Mouse (Mus musculus) C2C12 (cell line): Measurements from ENCODE around the gene Klhdc7b. TPM values are rescaled to one million over a fixed set of nuclear protein-coding genes. Genes with fewer than 3 reads are reported as not detected.

Experiments used
- H3K27me3 ChIP-seq: one replicate; pipeline ENCODE4 v1.6.1; 2011; ENCODE audit not compliant: control insufficient read depth, insufficient read depth, insufficient read length
- H3K36me3 ChIP-seq: one replicate; pipeline ENCODE4 v1.6.1; 2011; ENCODE audit not compliant: control insufficient read depth, insufficient read depth
- H3K4me3 ChIP-seq: one replicate; pipeline ENCODE4 v1.5.1; 2011; ENCODE audit warnings: mild to moderate bottlenecking, control low read depth; ENCODE audit not compliant: poor library complexity, insufficient read depth, severe bottlenecking
- H3K79me2 ChIP-seq: one replicate; pipeline ENCODE4 v1.6.1; 2011; ENCODE audit not compliant: control insufficient read depth, insufficient read depth
- H3K79me3 ChIP-seq: one replicate; pipeline ENCODE4 v1.6.1; 2011; ENCODE audit warnings: low read depth, control low read depth
- H3ac ChIP-seq: one replicate; pipeline ENCODE3; 2011; ENCODE audit warnings: low read depth; ENCODE audit not compliant: control insufficient read depth, insufficient read length
- CEBPB ChIP-seq: IDR thresholded peaks from one replicate; pipeline ENCODE4 v1.6.1; 2011; ENCODE audit warnings: low read depth, mild to moderate bottlenecking, control low read depth, moderate library complexity
- CTCF ChIP-seq: IDR thresholded peaks from one replicate; pipeline ENCODE4 v1.5.1; 2011; ENCODE audit not compliant: control insufficient read depth, insufficient read depth, insufficient read length
- FOSL1 ChIP-seq: IDR thresholded peaks from one replicate; pipeline ENCODE4 v1.8.0; 2011; ENCODE audit warnings: mild to moderate bottlenecking, low read length; ENCODE audit not compliant: poor library complexity, insufficient read depth, severe bottlenecking
- MAX ChIP-seq: IDR thresholded peaks from one replicate; pipeline ENCODE4 v1.6.1; 2011; ENCODE audit warnings: mild to moderate bottlenecking, control low read depth
- MYOD1 ChIP-seq: IDR thresholded peaks from one replicate; pipeline ENCODE4 v1.6.1; 2011; ENCODE audit warnings: low read depth; ENCODE audit not compliant: control insufficient read depth, insufficient read length
- MYOG ChIP-seq: IDR thresholded peaks from one replicate; pipeline ENCODE4 v1.6.1; 2011; ENCODE audit not compliant: control insufficient read depth, insufficient read length; ENCODE audit errors: extremely low read depth
- USF1 ChIP-seq: IDR thresholded peaks from one replicate; pipeline ENCODE4 v1.6.1; 2011; ENCODE audit warnings: low read depth, mild to moderate bottlenecking, control low read depth, moderate library complexity
- polyA plus RNA-seq: library from polyadenylated mRNA; unstranded; fragments of >200 nt; fragmentation: generic; extraction: Trizol; gene quantifications from one replicate; pipeline ENCODE4 v1.2.1, GENCODE M21; 2012; ENCODE audit warnings: missing spikeins

Klhdc7b gene
- polyA plus RNA-seq, 1 experiment: not detected

DNA sequence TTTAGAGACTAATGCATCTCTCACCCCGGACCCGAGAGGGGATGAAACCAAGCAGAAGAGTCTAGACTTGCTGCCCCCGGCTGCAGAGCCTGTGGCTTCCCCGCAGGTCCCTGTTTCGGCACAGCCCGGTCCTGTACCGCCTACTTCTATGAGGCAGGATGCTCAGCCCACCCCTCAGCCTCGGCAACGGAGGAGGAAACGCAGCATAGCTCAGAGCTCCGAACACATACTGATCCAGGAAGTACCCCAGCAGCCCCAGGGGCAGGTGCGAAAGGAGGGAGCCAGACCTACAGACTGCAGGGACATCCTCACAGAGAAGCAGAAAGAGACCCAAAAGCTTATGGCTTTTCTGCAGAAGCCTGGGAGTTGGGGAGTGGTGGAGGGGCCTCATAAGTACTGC is 2.4 kb downstream of the Klhdc7b start:
- Histone ChIP-seq H3K27me3 (peaks cover 94% of the 10 kb centered on the region), H3K36me3 (no peaks in the 10 kb centered on the region), H3K79me2 (no peaks in the 10 kb centered on the region), H3ac (no peak overlapping the region), H3K79me3 (no peaks in the 10 kb centered on the region), H3K4me3 (no peak overlapping the region)
- no peak for TF ChIP-seq MYOG
- TF ChIP-seq USF1: no peak
- TF ChIP-seq CEBPB: no peak
- no peak for TF ChIP-seq MAX
- no peak for TF ChIP-seq FOSL1
- TF ChIP-seq CTCF: no peak

DNA sequence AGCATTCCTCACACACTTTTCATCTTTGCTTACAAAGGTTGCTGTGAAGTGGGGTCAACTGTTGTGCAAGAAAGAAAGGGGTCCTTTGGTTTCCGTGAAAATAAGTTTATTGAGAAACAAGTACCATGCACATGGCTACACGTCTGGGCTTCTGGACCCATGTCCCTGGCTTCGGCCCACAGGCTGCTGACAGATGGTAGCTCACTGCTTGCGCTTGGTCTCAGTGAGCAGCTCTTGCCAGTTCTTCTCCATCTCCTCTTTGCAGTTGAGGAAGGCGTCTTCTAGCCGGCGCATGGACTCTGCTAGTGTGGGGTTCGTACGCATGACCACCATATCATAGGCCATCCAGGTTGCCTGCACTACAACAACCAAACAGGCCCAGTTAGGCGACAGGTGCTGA is 5.4 kb downstream of the Klhdc7b start:
- no peak overlapping the region for H3K4me3 ChIP-seq
- peaks cover 75% of the 10 kb centered on the region for H3K27me3 ChIP-seq
- H3K79me3 ChIP-seq: no peaks in the 10 kb centered on the region
- TF ChIP-seq CTCF (no peak), MYOD1 (no peak), MYOG (no peak), USF1 (no peak), FOSL1 (no peak), CEBPB (no peak), MAX (no peak)
- H3K79me2 ChIP-seq: no peaks in the 10 kb centered on the region
- H3ac ChIP-seq: no peak overlapping the region
- H3K36me3 ChIP-seq: no peaks in the 10 kb centered on the region

DNA sequence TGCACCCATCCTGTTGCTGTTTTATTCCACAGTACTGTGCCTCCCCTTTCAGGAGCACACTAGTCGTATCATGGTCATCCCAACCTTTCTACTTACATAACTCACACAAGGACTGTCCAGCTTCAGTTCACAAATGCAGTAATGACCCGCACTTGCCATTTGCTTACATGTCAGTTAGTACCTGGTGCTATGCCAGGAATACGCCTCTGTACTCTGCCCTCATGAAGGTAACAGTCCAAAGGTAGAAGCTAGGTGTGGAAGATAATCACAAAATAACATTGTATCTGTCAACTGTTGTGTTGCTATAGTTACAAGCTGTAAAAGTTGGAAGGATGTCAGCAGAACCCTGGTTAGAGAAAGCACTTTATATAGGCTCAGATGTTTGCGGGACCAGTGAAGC is 12.2 kb downstream of the Klhdc7b start:
- no peaks in the 10 kb centered on the region for H3K36me3 ChIP-seq
- no peaks in the 10 kb centered on the region for H3K79me2 ChIP-seq
- no peak overlapping the region for H3ac ChIP-seq
- TF ChIP-seq CTCF (no peak), MYOG (no peak), USF1 (no peak), MYOD1 (no peak), FOSL1 (no peak), CEBPB (no peak), MAX (no peak)
- no peaks in the 10 kb centered on the region for H3K79me3 ChIP-seq
- no peak overlapping the region for H3K4me3 ChIP-seq
- peaks cover 39% of the 10 kb centered on the region for H3K27me3 ChIP-seq

DNA sequence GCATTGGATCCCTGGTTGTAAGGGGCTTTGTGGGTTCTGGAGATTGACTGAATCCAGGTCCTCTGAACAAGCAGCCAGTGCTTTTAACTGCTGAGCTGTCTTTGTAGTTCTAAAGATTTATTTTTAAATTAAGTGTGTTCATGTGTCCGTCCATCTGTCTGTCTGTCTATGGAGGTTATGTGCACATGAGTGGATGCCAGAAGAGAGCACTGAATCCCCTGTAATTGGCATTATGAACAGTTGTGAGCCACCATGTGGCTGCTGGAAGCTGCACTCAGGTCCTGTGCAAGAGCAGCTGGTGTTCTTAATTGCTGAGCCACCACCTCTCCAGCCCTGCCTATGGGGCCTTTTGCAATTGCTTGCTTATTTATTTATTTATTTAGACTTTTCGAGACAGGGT is 13.4 kb downstream of the Klhdc7b start:
- Histone ChIP-seq H3K36me3 (no peaks in the 10 kb centered on the region), H3ac (no peak overlapping the region), H3K79me3 (no peaks in the 10 kb centered on the region), H3K79me2 (no peaks in the 10 kb centered on the region), H3K27me3 (peaks cover 31% of the 10 kb centered on the region), H3K4me3 (no peak overlapping the region)
- TF ChIP-seq MYOG (no peak), USF1 (no peak), CEBPB (no peak), CTCF (no peak), FOSL1 (no peak), MYOD1 (no peak), MAX (no peak)

DNA sequence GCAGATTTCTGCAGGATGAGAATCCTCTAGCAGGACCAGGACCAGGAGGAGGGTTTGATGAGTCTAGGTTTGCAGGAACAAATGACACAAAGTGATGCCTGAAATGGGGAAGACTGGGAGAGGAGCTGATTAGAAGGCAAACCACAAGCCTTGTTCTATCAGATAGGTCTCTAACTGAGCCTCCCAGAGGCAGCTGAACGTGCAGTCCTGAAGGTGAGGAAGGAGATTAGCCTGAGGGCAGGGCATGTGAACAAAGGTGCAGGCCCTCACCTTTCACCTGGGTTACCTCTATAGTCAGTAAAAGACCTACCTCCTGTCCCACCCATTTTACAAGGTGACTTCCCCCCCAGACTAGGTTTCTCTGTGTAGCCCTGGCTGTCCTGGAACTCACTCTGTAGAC is 15.0 kb downstream of the Klhdc7b start:
- no peak for TF ChIP-seq USF1
- TF ChIP-seq CEBPB: no peak
- no peak for TF ChIP-seq CTCF
- TF ChIP-seq MYOD1: no peak
- TF ChIP-seq MAX: no peak
- TF ChIP-seq FOSL1: no peak
- no peak for TF ChIP-seq MYOG
- Histone ChIP-seq H3K36me3 (no peaks in the 10 kb centered on the region), H3K79me3 (no peaks in the 10 kb centered on the region), H3K4me3 (no peak overlapping the region), H3K27me3 (peaks cover 36% of the 10 kb centered on the region), H3ac (no peak overlapping the region), H3K79me2 (no peaks in the 10 kb centered on the region)

DNA sequence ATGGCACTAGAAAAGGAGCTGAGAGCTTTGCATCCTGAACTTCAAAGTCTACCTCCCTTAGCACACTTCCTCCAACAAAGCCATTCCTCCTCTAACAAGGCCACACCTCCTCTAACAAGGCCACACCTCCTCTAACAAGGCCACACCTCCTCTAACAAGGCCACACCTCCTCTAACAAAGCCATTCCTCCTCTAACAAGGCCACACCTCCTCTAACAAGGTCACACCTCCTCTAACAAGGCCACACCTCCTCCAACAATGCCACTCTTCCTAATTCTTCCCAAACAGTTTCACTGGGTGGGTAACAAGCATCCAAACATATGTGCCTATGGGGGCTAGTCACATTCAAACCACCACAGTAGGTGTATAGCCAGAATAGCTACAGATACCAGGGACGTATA is 17.8 kb downstream of the Klhdc7b start:
- H3K36me3 ChIP-seq: no peaks in the 10 kb centered on the region
- no peaks in the 10 kb centered on the region for H3K79me2 ChIP-seq
- H3K79me3 ChIP-seq: no peaks in the 10 kb centered on the region
- H3K27me3 ChIP-seq: peaks cover 29% of the 10 kb centered on the region
- TF ChIP-seq CEBPB: no peak
- no peak for TF ChIP-seq CTCF
- TF ChIP-seq MYOD1: no peak
- TF ChIP-seq MYOG: no peak
- no peak for TF ChIP-seq FOSL1
- TF ChIP-seq USF1: no peak
- TF ChIP-seq MAX: no peak
- H3K4me3 ChIP-seq: no peak overlapping the region
- H3ac ChIP-seq: no peak overlapping the region
